Mouse (Mus musculus): Measurements from ENCODE around the gene Cyp2u1.
"Not testable (repeated sequence)": the region's sequence is repeated elsewhere in the genome, so short reads cannot be mapped to it uniquely, and the experiment has no call there.

Cyp2u1 gene

GRCm38 (mm10) chr3:131302452-131303319 is at the start of gene Cyp2u1:
TSS of gene Cyp2u1 (minus strand) at chr3:131303227.
- peak; percentile 70 for DNase-seq (ENCODE audit: low spot score)

- no peak for DNase-seq (ENCODE audit: low spot score)
Observed at GRCm38 (mm10) chr3:131350539-131350938, 47.5 kb upstream of the Cyp2u1 start.

- DNase-seq (ENCODE audit: low spot score) = no peak
Observed at GRCm38 (mm10) chr3:131349013-131349412, 46.0 kb upstream of the Cyp2u1 start.

- no peak for DNase-seq (ENCODE audit: low spot score)
Observed at GRCm38 (mm10) chr3:131348579-131348950, 45.5 kb upstream of the Cyp2u1 start.

- DNase-seq (ENCODE audit: low spot score) = peak; percentile 14
Observed at GRCm38 (mm10) chr3:131347831-131348578, 45.0 kb upstream of the Cyp2u1 start.

- DNase-seq (ENCODE audit: low spot score) = no peak
Observed at GRCm38 (mm10) chr3:131345903-131346302, 42.9 kb upstream of the Cyp2u1 start.

- no peak for DNase-seq (ENCODE audit: low spot score)
Observed at GRCm38 (mm10) chr3:131343311-131343710, 40.3 kb upstream of the Cyp2u1 start.

GRCm38 (mm10) chr3:131340885-131341284 is 37.9 kb upstream of the Cyp2u1 start:
- DNase-seq (ENCODE audit: low spot score) = no peak

- no peak for DNase-seq (ENCODE audit: low spot score)
Observed at GRCm38 (mm10) chr3:131339280-131339679, 36.3 kb upstream of the Cyp2u1 start.

GRCm38 (mm10) chr3:131337749-131338148 is 34.7 kb upstream of the Cyp2u1 start:
- not testable (repeated sequence) for DNase-seq (ENCODE audit: low spot score)

GRCm38 (mm10) chr3:131336629-131337028 is 33.6 kb upstream of the Cyp2u1 start:
- DNase-seq (ENCODE audit: low spot score) = no peak

GRCm38 (mm10) chr3:131335117-131335547 is 32.1 kb upstream of the Cyp2u1 start:
- no peak for DNase-seq (ENCODE audit: low spot score)

- no peak for DNase-seq (ENCODE audit: low spot score)
Observed at GRCm38 (mm10) chr3:131327189-131327588, 24.2 kb upstream of the Cyp2u1 start.

- no peak for DNase-seq (ENCODE audit: low spot score)
Observed at GRCm38 (mm10) chr3:131326637-131327036, 23.6 kb upstream of the Cyp2u1 start.

GRCm38 (mm10) chr3:131322081-131322815 is 19.2 kb upstream of the Cyp2u1 start:
- no peak for DNase-seq (ENCODE audit: low spot score)

GRCm38 (mm10) chr3:131320184-131320583 is 17.2 kb upstream of the Cyp2u1 start:
- DNase-seq (ENCODE audit: low spot score) = peak; percentile 76

GRCm38 (mm10) chr3:131318211-131318610 is 15.2 kb upstream of the Cyp2u1 start:
- DNase-seq (ENCODE audit: low spot score) = no peak

- no peak for DNase-seq (ENCODE audit: low spot score)
Observed at GRCm38 (mm10) chr3:131317126-131317525, 14.1 kb upstream of the Cyp2u1 start.

- no peak for DNase-seq (ENCODE audit: low spot score)
Observed at GRCm38 (mm10) chr3:131315957-131316510, 13.0 kb upstream of the Cyp2u1 start.

- no peak for DNase-seq (ENCODE audit: low spot score)
Observed at GRCm38 (mm10) chr3:131312340-131312739, 9.3 kb upstream of the Cyp2u1 start.

GRCm38 (mm10) chr3:131310572-131310971 is 7.5 kb upstream of the Cyp2u1 start:
- no peak for DNase-seq (ENCODE audit: low spot score)

GRCm38 (mm10) chr3:131307811-131308210 is 4.8 kb upstream of the Cyp2u1 start:
- no peak for DNase-seq (ENCODE audit: low spot score)
